Mouse (Mus musculus) hindbrain, embryonic 16.5 days (tissue): ENCODE results near the gene Olfr301. TPM values are rescaled to one million over a fixed set of nuclear protein-coding genes. Genes with fewer than 3 reads are reported as not detected.

Source experiments
- ATAC-seq: fragments of 200-750 bp; cut with Nextera tagmentation; 2 replicates; pipeline ENCODE4 v1.8.0; 2017; ENCODE audit warnings: moderate TSS enrichment, moderate library complexity
- H3K27ac ChIP-seq: fragments of 300-500 bp; sonication (generic); 2 replicates; pipeline ENCODE4 v1.5.1; 2014; ENCODE audit warnings: low read depth, mild to moderate bottlenecking, control low read depth, low read length, moderate library complexity
- H3K27me3 ChIP-seq: fragments of 300-500 bp; sonication (generic); replicated peaks from 2 replicates; pipeline ENCODE4 v1.6.1; 2014; ENCODE audit warnings: low read length; ENCODE audit not compliant: control insufficient read depth, insufficient read depth
- H3K36me3 ChIP-seq: fragments of 300-500 bp; sonication (generic); 2 replicates; pipeline ENCODE4 v1.6.1; 2014; ENCODE audit warnings: mild to moderate bottlenecking, low read length, moderate library complexity, mixed read lengths; ENCODE audit not compliant: control insufficient read depth, insufficient read depth
- H3K4me1 ChIP-seq: fragments of 300-500 bp; sonication (generic); 2 replicates; pipeline ENCODE4 v1.6.1; 2014; ENCODE audit warnings: low read depth, low read length; ENCODE audit not compliant: control insufficient read depth, insufficient read depth
- H3K4me2 ChIP-seq: fragments of 300-500 bp; sonication (generic); 2 replicates; pipeline ENCODE4 v1.6.1; 2014; ENCODE audit warnings: mild to moderate bottlenecking, low read length, control low read depth, moderate library complexity
- H3K4me3 ChIP-seq: fragments of 300-500 bp; sonication (generic); 2 replicates; pipeline ENCODE4 v1.5.1; 2014; ENCODE audit warnings: mild to moderate bottlenecking, low read length, control low read depth, moderate library complexity
- H3K9ac ChIP-seq: fragments of 300-500 bp; sonication (generic); 2 replicates; pipeline ENCODE4 v1.6.1; 2014; ENCODE audit warnings: low read depth, mild to moderate bottlenecking, control low read depth, low read length, moderate library complexity
- H3K9me3 ChIP-seq: fragments of 300-500 bp; sonication (generic); 2 replicates; pipeline ENCODE4 v1.6.1; 2014; ENCODE audit warnings: mild to moderate bottlenecking, low read length, moderate library complexity; ENCODE audit not compliant: control insufficient read depth
- WGBS: fragments of 180-500 bp; shearing (Covaris S2); extraction: QIAGEN DNeasy Blood & Tissue Kit; methylation state at CpG from one replicate; pipeline ENCODE4 v1.1.7; 2014; 5-methylcytosine and 5-hydroxymethylcytosine counted together
- polyA plus RNA-seq: library from polyadenylated mRNA; unstranded; fragments of >200 nt; fragmentation: Nextera tagmentation; extraction: Ambion mirVana; gene quantifications from 2 replicates; pipeline ENCODE4 v1.2.1, GENCODE M21; 2015

The Olfr301 gene
- polyA plus RNA-seq = not detected in 2 replicates

DNA sequence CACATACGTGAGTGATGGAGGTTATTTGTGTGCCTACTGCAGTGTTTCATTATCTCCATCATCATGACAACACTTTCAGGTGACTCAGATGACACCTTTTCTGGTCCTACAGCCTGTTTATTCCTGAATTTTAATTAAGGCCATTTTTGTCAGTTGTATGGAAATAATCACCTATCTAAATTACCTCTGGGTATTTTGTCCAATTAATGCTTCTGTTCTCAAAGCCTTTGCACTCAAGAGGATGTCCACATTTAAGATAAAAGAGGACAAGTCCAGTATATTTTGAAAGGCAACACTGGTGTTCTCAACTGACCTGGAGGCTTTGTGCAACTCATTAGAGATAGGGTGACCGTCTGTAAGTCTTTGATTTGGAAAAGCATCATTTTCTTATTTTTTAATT is at the start of gene Olfr301:
Olfr301 (plus strand) TSS at position 301 of the 400 bp plus-strand sequence.
- no peak within 1 kb of the TSS for H3K4me3 ChIP-seq
- no peaks in the 10 kb centered on the region for H3K36me3 ChIP-seq
- no peak for ATAC-seq
- H3K9me3 ChIP-seq = no peaks in the 10 kb centered on the region
- H3K4me2 ChIP-seq = no peak within 1 kb of the TSS
- H3K27me3 ChIP-seq = no peaks in the 10 kb centered on the region
- no peak within 1 kb of the TSS for H3K27ac ChIP-seq
- H3K4me1 ChIP-seq = no peaks in the 10 kb centered on the region
- 88% methylated on average over 2 of the region's 2 CpGs for WGBS
- no peak within 1 kb of the TSS for H3K9ac ChIP-seq

DNA sequence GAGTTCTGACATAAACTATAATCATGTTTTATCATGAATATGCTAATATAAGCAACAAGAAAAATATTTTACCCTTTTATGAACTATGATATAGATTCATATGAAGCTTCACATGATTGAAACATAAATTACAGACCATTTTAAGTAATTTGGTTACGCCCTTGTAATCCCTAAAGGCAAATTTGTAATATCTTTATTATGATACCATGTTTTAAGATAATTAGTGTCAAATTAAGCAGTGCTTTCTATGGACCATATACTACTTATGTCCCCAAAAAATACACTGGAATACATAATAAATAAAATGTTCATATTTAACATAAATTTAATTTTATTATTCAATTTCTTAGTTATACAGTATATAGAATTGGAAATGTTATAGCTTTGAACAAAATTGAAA is 36.8 kb upstream of the Olfr301 start, which contains the start of gene Olfr305:
Olfr305 (minus strand) TSS at position 101 of the 400 bp plus-strand sequence.
- H3K36me3 ChIP-seq = no peaks in the 10 kb centered on the region
- no peak within 1 kb of the TSS for H3K27ac ChIP-seq
- H3K4me1 ChIP-seq = no peaks in the 10 kb centered on the region
- H3K27me3 ChIP-seq = no peaks in the 10 kb centered on the region
- 79% methylated on average over 1 of the region's 1 CpGs for WGBS
- no peak for ATAC-seq
- no peaks in the 10 kb centered on the region for H3K9me3 ChIP-seq
- no peak within 1 kb of the TSS for H3K9ac ChIP-seq
- H3K4me2 ChIP-seq = no peak within 1 kb of the TSS
- no peak within 1 kb of the TSS for H3K4me3 ChIP-seq

DNA sequence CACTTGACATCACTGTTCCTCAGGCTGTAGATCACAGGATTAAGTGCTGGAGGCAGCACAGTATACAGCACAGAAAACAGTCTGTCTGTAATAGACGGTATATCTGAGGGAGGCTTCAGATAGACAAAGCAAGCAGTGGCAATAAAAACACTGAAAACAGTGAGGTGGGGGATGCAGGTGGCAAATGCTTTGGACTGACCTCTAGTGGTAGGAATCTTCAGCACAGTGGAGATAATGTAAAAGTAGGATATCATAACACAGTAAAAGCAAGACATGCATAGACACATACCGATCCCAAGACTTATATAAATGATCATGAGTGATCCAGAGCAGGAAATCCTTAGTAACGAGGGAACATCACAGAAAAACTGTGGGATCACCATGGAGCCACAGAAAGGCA is 17.9 kb upstream of the Olfr301 start:
- no peak overlapping the region for H3K9ac ChIP-seq
- no peak for ATAC-seq
- H3K27me3 ChIP-seq = no peaks in the 10 kb centered on the region
- H3K4me2 ChIP-seq = no peak overlapping the region
- H3K27ac ChIP-seq = no peak overlapping the region
- 68% methylated on average over 3 of the region's 3 CpGs for WGBS
- H3K4me3 ChIP-seq = no peak overlapping the region
- H3K36me3 ChIP-seq = no peaks in the 10 kb centered on the region
- H3K9me3 ChIP-seq = no peaks in the 10 kb centered on the region
- no peaks in the 10 kb centered on the region for H3K4me1 ChIP-seq

DNA sequence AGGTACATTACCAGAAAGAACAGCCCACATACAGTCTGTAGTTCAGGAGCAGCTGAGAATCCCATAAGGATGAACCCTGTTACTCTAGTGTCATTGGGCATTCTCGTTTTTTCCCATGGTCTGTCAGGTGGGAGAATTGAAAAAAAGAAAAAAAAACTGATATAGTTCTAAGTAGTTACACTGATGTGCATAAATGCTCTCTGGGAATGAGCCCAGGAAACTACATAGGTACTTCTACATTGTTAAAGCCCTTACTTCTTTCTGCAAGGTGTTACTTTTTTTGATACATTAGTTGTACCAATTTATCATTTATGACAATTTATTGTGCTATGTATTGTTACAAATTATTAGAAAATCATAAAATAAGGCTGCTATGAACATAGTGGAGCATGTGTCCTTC is 17.1 kb upstream of the Olfr301 start, which contains the start of gene Olfr304:
Olfr304 (minus strand) TSS at position 101 of the 400 bp plus-strand sequence.
- WGBS = 61% methylated on average over 1 of the region's 1 CpGs
- H3K4me1 ChIP-seq = no peaks in the 10 kb centered on the region
- ATAC-seq = no peak
- H3K4me3 ChIP-seq = no peak within 1 kb of the TSS
- no peak within 1 kb of the TSS for H3K9ac ChIP-seq
- H3K9me3 ChIP-seq = no peaks in the 10 kb centered on the region
- no peaks in the 10 kb centered on the region for H3K36me3 ChIP-seq
- H3K27me3 ChIP-seq = no peaks in the 10 kb centered on the region
- H3K27ac ChIP-seq = no peak within 1 kb of the TSS
- no peak within 1 kb of the TSS for H3K4me2 ChIP-seq

DNA sequence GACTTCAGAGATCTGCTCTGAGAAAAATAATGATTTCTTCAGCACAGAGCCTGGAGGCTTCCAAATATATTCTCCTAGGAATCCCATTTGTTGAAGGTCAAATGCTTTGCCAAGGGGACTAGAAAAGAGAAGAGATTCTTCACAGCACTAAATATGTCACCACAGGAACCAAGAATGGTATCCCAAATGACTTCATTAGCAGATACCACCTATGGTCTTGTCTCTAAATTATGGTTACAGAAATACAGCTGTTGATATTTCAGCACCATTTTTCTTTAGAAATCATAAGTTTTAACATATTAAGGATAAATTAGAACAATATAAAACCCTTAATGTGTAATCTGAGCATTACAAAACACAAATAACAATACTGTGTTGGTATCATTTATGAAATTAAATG is 6.0 kb upstream of the Olfr301 start, which contains the start of gene Olfr303:
Olfr303 (minus strand) TSS at position 101 of the 400 bp plus-strand sequence.
- ATAC-seq = no peak
- no peak within 1 kb of the TSS for H3K4me2 ChIP-seq

DNA sequence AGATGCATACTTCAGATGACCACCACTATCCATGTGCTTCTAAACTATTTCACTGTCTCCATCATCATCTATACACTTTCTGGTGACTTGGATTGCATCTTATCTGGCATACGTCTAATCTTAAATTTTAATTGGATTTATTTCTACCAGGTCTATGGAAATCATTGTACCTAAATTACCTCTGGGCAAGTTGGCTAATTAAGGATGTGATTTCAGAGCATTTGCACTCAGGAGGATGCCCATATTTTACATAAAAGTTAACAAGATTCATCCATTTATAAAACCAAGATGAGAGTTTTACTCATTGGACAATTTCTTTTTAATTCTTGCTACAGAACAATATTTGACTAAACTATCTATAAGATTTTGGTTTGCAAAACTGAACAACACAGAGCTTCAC is 56.0 kb downstream of the Olfr301 start, which contains the start of gene Olfr299:
Olfr299 (plus strand) TSS at position 301 of the 400 bp plus-strand sequence.
- H3K9ac ChIP-seq = no peak within 1 kb of the TSS
- no peak for ATAC-seq
- H3K27ac ChIP-seq = no peak within 1 kb of the TSS
- H3K36me3 ChIP-seq = no peaks in the 10 kb centered on the region
- H3K4me1 ChIP-seq = no peaks in the 10 kb centered on the region
- H3K27me3 ChIP-seq = no peaks in the 10 kb centered on the region
- H3K4me3 ChIP-seq = no peak within 1 kb of the TSS
- WGBS = 85% methylated on average over 1 of the region's 1 CpGs
- no peak within 1 kb of the TSS for H3K4me2 ChIP-seq
- no peaks in the 10 kb centered on the region for H3K9me3 ChIP-seq

More for the DNA sequence above, 6.0 kb upstream of the Olfr301 start, which contains the start of gene Olfr303:
- Histone ChIP-seq H3K9ac (no peak within 1 kb of the TSS), H3K27ac (no peak within 1 kb of the TSS), H3K27me3 (no peaks in the 10 kb centered on the region), H3K4me3 (no peak within 1 kb of the TSS), H3K36me3 (no peaks in the 10 kb centered on the region), H3K4me1 (no peaks in the 10 kb centered on the region), H3K9me3 (no peaks in the 10 kb centered on the region)

Other genes starting within 250 kb of the Olfr301 start
- not detected in 2 replicates for gene Vmn2r75, start 232.1 kb upstream of the Olfr301 start, polyA plus RNA-seq
- gene Vmn2r76, start 157.5 kb upstream of the Olfr301 start, polyA plus RNA-seq = not detected in 2 replicates
- not detected in 2 replicates for gene Olfr310, start 126.7 kb upstream of the Olfr301 start, polyA plus RNA-seq
- gene Olfr309, start 90.1 kb upstream of the Olfr301 start, polyA plus RNA-seq = not detected in 2 replicates
- gene Olfr308, start 78.2 kb upstream of the Olfr301 start, polyA plus RNA-seq = not detected in 2 replicates
- gene Olfr307, start 66.3 kb upstream of the Olfr301 start, polyA plus RNA-seq = not detected in 2 replicates
- gene Olfr305, start 36.9 kb upstream of the Olfr301 start, polyA plus RNA-seq = not detected in 2 replicates
- gene Olfr304, start 17.2 kb upstream of the Olfr301 start, polyA plus RNA-seq = not detected in 2 replicates
- gene Olfr303, start 6.1 kb upstream of the Olfr301 start, polyA plus RNA-seq = not detected in 2 replicates
- not detected in 2 replicates for gene Olfr299, start 56.1 kb downstream of the Olfr301 start, polyA plus RNA-seq
- gene Olfr298, start 88.6 kb downstream of the Olfr301 start, polyA plus RNA-seq = not detected in 2 replicates
- not detected in 2 replicates for gene Olfr297, start 116.1 kb downstream of the Olfr301 start, polyA plus RNA-seq
- not detected in 2 replicates for gene Olfr295, start 180.0 kb downstream of the Olfr301 start, polyA plus RNA-seq
- not detected in 2 replicates for gene Olfr294, start 212.8 kb downstream of the Olfr301 start, polyA plus RNA-seq
- gene Olfr293, start 245.2 kb downstream of the Olfr301 start, polyA plus RNA-seq = not detected in 2 replicates